Mouse (Mus musculus) liver, embryonic 11.5 days (tissue): ENCODE data around the gene 9130213A22Rik. TPM values are rescaled to one million over a fixed set of nuclear protein-coding genes. Genes with fewer than 3 reads are reported as not detected.
A peak's percentile ranks its signal among the peaks of the same experiment; 100 is the strongest.

ENCODE experiments used
- ATAC-seq: fragments of 200-750 bp; cut with Nextera tagmentation; replicated peaks from 2 replicates; pipeline ENCODE4 v1.8.0; 2017; ENCODE audit warnings: moderate number of reproducible peaks, mild to moderate bottlenecking, moderate TSS enrichment, moderate library complexity; ENCODE audit not compliant: low FRiP score
- DNase-seq: peaks from one replicate; pipeline ENCODE4 v3.0.0-alpha.2; 2017; ENCODE audit warnings: low spot score
- H3K27ac ChIP-seq: fragments of 300-500 bp; sonication (generic); 2 replicates; pipeline ENCODE4 v1.5.1; 2014; ENCODE audit warnings: mild to moderate bottlenecking, low read depth, low read length, control low read depth
- H3K27me3 ChIP-seq: fragments of 300-500 bp; sonication (generic); replicated peaks from 2 replicates; pipeline ENCODE4 v1.6.1; 2014; ENCODE audit warnings: low read length, mixed read lengths; ENCODE audit not compliant: control insufficient read depth, insufficient read depth
- H3K36me3 ChIP-seq: fragments of 300-500 bp; sonication (generic); 2 replicates; pipeline ENCODE4 v1.6.1; 2014; ENCODE audit warnings: mild to moderate bottlenecking, low read length, moderate library complexity, mixed read lengths; ENCODE audit not compliant: control insufficient read depth, insufficient read depth
- H3K4me1 ChIP-seq: fragments of 300-500 bp; sonication (generic); replicated peaks from 2 replicates; pipeline ENCODE4 v1.6.1; 2014; ENCODE audit warnings: low read length, mixed read lengths; ENCODE audit not compliant: control insufficient read depth, insufficient read depth
- H3K4me2 ChIP-seq: fragments of 300-500 bp; sonication (generic); 2 replicates; pipeline ENCODE4 v1.6.1; 2014; ENCODE audit warnings: mild to moderate bottlenecking, control low read depth, moderate library complexity
- H3K4me3 ChIP-seq: fragments of 300-500 bp; sonication (generic); 2 replicates; pipeline ENCODE4 v1.5.1; 2014; ENCODE audit warnings: low read depth, low read length, control low read depth
- H3K9ac ChIP-seq: fragments of 300-500 bp; sonication (generic); 2 replicates; pipeline ENCODE4 v1.6.1; 2014; ENCODE audit warnings: low read depth, low read length, control low read depth
- H3K9me3 ChIP-seq: fragments of 300-500 bp; sonication (generic); 2 replicates; pipeline ENCODE4 v1.6.1; 2016; ENCODE audit warnings: low read length, inconsistent platforms, mixed read lengths; ENCODE audit not compliant: control insufficient read depth
- WGBS: fragments of 180-500 bp; shearing (Covaris S2); extraction: QIAGEN DNeasy Blood & Tissue Kit; methylation state at CpG from one replicate; pipeline ENCODE4 v1.1.7; 2014; 5-methylcytosine and 5-hydroxymethylcytosine counted together
- polyA plus RNA-seq: library from polyadenylated mRNA; unstranded; fragments of >200 nt; fragmentation: Nextera tagmentation; extraction: Ambion mirVana; gene quantifications from 2 replicates; pipeline ENCODE4 v1.2.1, GENCODE M21; 2014

The 9130213A22Rik gene
- polyA plus RNA-seq, 1 experiment from 2014 or later = 0.10 TPM

DNA sequence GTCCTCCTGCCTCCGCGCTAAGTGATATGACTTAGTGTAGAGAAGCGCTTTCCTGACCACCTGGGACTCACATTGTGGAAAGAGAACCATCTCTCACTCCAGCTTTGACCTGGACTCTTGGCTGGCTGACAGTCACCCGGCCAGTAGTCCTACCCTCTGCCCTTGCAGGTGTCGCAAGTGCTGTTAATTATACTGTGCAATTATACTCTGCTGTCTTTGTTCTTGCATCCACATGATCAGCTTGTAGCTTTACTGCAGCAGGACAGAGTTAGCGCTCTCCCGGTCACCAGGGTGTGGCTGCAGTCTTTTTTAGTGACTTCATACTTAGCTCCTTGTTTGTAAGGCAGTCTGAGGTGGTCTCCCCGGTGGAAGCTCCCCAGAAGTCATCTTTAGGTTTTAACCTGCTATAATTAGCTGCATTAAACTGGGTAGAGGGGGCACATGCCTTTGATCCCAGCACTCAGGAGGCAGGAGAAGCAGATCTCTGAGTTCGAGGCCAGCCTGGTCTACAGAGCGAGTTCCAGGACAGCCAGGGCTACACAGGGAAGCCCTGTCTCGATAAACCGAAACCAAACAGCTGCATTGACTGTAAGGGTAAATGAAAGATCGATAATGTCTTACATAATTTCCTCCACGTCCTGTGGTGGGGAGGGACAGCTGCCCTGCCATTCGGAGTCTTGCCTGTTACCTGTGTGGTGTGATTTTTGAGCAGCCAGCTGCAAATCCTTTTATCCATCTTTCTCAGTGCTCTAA lies 42.1 kb downstream of the 9130213A22Rik start:
- H3K27ac ChIP-seq = no peak overlapping the region
- 82% methylated on average over 15 of the region's 15 CpGs for WGBS
- ATAC-seq = no peak
- no peaks in the 10 kb centered on the region for H3K36me3 ChIP-seq
- no peaks in the 10 kb centered on the region for H3K27me3 ChIP-seq
- H3K9me3 ChIP-seq = no peaks in the 10 kb centered on the region
- no peaks in the 10 kb centered on the region for H3K4me1 ChIP-seq
- no peak overlapping the region for H3K4me2 ChIP-seq
- H3K9ac ChIP-seq = no peak overlapping the region
- H3K4me3 ChIP-seq = no peak overlapping the region
- no peak for DNase-seq

DNA sequence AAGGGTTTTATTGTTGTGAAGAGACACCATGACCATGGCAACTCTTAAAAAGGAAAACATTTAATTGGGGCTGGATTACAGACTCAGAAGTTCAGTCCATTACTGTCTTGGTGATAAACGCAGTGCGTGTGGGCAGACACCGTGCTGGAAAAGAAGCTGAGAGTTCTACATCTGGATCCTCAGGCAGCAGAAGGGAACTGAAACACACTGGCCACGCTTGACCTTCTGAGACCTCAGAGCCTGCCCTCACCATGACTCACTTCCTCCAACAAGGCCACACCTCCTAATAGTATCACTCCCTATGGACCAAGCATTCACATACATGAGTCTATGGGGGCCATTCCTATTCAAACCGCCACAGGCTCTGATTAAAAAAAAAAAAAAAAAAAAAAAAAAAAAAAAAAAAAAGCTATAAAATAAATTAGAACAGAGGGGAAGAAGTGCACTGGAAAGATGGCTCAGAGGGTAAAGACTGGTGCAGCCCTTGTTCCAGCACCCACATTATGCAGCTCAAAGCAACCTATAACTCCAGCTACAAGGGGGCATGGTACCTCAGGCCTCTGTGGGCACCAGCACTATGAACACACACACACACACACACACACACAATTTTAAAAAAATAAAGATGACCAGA lies 43.5 kb downstream of the 9130213A22Rik start:
- 67% methylated on average over 5 of the region's 5 CpGs for WGBS
- no peaks in the 10 kb centered on the region for H3K27me3 ChIP-seq
- H3K4me3 ChIP-seq = no peak overlapping the region
- no peak overlapping the region for H3K4me2 ChIP-seq
- no peaks in the 10 kb centered on the region for H3K9me3 ChIP-seq
- DNase-seq = no peak
- no peak overlapping the region for H3K27ac ChIP-seq
- peaks cover 6% of the 10 kb centered on the region for H3K4me1 ChIP-seq
- no peak overlapping the region for H3K9ac ChIP-seq
- no peaks in the 10 kb centered on the region for H3K36me3 ChIP-seq
- no peak for ATAC-seq

DNA sequence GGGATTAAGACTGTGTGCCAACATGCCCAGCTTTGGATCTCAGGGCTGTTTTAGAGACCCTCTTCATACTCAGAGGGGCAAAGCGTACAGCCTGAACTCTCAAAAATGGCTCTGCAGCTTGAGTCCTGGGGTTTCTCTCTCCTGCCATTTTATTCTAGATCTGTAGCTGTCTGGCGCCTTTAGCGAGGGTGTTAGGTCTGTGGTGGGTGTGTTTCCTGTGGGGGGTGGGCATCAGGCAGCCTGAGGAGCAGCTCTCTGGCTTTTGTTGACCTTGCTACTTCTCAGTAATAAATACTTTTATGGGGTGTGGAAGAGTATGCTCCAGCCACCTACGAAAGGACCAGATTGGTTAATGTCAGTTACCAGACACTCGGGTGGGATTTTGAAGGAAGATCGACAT lies 44.3 kb downstream of the 9130213A22Rik start:
- Histone ChIP-seq H3K4me1 (peaks cover 7% of the 10 kb centered on the region), H3K9me3 (no peaks in the 10 kb centered on the region), H3K27me3 (no peaks in the 10 kb centered on the region), H3K4me2 (no peak overlapping the region), H3K4me3 (0 out of 2 replicates have a peak overlapping the region, but pooled peaks have one; percentile 5), H3K9ac (no peak overlapping the region), H3K36me3 (no peaks in the 10 kb centered on the region), H3K27ac (no peak overlapping the region)
- WGBS = 72% methylated on average over 6 of the region's 6 CpGs
- no peak for ATAC-seq
- DNase-seq = no peak

DNA sequence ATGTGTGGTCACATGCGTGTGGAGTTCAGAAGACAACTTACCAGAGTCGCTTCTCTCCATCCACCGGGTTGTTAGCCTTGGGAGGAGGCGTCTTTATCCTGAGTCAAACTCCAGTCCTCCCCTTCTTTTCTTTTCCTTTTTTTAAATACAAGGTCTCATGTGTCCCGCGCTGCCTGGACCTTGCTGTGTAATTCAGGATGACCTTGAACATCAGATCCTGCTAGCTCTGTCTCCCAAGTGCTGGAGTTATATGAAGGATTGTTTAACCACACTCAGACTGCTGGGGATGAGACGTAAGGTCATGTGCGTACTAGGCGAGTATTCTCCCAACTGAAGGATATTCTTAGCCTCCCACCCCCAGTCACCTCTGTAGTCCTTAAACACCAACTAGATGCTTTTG lies 45.1 kb downstream of the 9130213A22Rik start:
- Histone ChIP-seq H3K4me1 (peaks cover 12% of the 10 kb centered on the region), H3K27me3 (no peaks in the 10 kb centered on the region), H3K9ac (no peak overlapping the region), H3K36me3 (no peaks in the 10 kb centered on the region), H3K4me3 (no peak overlapping the region), H3K9me3 (no peaks in the 10 kb centered on the region), H3K4me2 (no peak overlapping the region), H3K27ac (no peak overlapping the region)
- no peak for DNase-seq
- no peak for ATAC-seq
- 80% methylated on average over 9 of the region's 9 CpGs for WGBS

DNA sequence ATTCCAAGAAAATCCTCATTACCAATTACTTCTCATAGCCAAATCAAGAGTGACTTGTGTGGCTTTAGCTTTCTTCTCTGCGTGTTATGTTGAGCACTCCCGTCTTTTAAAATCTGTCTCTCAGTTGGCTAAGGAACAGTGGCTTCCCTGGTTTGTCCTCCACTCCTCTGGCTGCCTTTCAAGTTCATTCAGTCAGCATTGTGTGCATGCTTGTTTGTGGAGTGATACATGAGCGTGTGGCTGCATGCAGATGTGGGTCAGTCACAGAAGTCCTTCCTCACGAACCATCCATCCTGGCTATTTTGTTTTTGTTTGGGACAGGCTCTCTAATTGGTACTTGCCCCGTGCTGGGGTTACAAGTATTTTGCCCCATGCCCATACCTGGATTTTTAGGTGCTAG lies 45.8 kb downstream of the 9130213A22Rik start:
- DNase-seq (no peak), ATAC-seq (no peak)
- peaks cover 16% of the 10 kb centered on the region for H3K4me1 ChIP-seq
- no peak overlapping the region for H3K4me3 ChIP-seq
- WGBS = 81% methylated on average over 5 of the region's 5 CpGs
- no peaks in the 10 kb centered on the region for H3K9me3 ChIP-seq
- no peak overlapping the region for H3K4me2 ChIP-seq
- no peak overlapping the region for H3K9ac ChIP-seq
- no peak overlapping the region for H3K27ac ChIP-seq
- H3K27me3 ChIP-seq = no peaks in the 10 kb centered on the region
- no peaks in the 10 kb centered on the region for H3K36me3 ChIP-seq

DNA sequence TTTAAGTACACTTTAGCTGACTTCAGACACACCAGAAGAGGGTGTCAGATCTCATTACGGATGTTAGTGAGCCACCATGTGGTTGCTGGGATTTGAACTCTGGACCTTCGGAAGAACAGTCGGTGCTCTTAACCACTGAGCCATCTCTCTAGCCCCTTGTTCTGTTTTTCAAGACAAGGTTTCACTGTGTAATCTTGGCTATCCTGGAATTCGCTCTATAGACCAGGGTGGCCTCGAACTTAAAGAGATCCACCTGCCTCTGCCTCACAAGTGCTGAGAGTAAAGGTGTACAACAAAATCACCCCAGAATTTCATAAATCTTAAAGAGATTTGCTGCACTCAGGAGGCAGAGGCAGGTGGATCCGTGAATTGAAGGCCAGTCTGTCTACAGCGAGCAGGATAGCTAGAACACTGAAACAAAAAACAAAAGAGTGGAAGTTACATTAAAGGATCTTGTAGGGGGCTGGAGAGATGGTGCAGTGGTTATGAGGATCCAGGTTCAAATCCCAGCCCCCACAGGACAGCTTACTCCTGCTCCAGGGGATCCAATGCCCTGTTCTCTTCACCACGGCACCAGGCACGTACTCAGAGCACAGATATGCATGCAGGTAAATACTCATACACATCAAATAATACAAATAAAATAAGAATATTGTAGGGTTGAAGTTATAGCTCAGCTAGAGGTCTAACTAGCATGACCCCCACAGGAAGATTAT lies 46.5 kb downstream of the 9130213A22Rik start:
- 39% methylated on average over 8 of the region's 9 CpGs for WGBS
- H3K4me1 ChIP-seq = peaks cover 22% of the 10 kb centered on the region

DNA sequence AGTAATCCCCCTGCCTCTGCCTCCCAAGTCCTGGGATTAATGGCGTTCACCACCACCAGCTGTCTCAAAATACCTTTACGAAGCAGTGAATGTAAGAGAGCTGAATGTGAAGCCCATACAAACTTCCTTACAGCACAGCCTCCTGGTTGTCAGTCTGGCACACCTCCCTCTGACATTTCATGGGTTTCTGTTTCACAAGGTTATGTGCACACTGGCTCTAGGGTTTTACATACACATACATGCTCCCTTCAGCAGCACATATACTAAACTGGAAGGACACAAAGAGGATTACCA lies 47.7 kb downstream of the 9130213A22Rik start:
- 37% methylated on average over 2 of the region's 2 CpGs for WGBS
- Histone ChIP-seq H3K9me3 (no peaks in the 10 kb centered on the region), H3K36me3 (no peaks in the 10 kb centered on the region), H3K9ac (no peak overlapping the region), H3K27me3 (no peaks in the 10 kb centered on the region), H3K4me1 (peaks cover 22% of the 10 kb centered on the region), H3K4me2 (no peak overlapping the region), H3K4me3 (no peak overlapping the region), H3K27ac (peak overlapping the region; percentile 95; the same call in 1 of the 2 replicates)
- ATAC-seq (no peak), DNase-seq (no peak)

More for the DNA sequence above, 46.5 kb downstream of the 9130213A22Rik start:
- no peak for ATAC-seq
- Histone ChIP-seq H3K27ac (no peak overlapping the region), H3K4me3 (no peak overlapping the region), H3K9ac (no peak overlapping the region), H3K27me3 (no peaks in the 10 kb centered on the region), H3K36me3 (no peaks in the 10 kb centered on the region), H3K9me3 (no peaks in the 10 kb centered on the region), H3K4me2 (peak overlapping the region; percentile 21; the same call in 1 of the 2 replicates)
- DNase-seq = no peak

DNA sequence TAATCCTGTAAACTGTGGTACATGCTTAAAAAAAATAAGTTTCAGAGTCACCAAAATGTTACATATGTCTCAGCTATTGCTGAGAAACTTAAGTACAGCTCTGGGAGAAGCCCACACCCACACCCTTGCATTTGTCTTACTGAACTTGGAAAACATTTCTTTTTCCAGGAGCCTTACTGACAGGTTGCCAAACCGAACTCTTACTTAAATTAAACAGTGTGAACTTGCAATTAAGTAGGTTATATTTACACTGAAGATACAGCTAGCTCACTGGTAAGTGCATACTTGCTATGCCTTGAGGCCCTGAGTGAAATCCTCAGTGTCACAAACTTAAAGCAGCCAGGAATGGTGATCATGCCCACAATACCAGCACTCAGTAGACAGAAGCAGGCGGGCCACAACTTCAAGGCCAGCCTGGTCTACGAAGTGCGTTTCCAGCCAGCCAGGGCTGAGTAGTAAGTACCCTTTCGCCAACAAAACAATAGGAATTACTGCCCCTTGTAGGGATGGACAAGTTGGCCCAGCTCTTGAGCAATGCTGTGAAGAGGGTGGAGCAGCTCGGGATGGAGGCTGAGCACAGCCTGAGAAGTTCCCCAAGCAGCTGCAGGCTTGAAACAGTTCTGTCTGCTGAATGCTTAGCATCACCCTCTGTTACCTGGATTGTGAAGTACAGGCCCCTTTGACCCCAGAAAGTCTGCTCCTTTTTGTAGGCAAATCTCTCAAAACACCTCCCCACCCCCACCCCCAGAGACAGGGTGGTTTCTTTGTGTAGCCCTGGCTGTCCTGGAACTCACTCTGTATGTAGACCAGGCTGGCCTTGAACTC lies 48.2 kb downstream of the 9130213A22Rik start:
- WGBS = 40% methylated on average over 6 of the region's 6 CpGs

More for the DNA sequence above, 48.2 kb downstream of the 9130213A22Rik start:
- Histone ChIP-seq H3K27me3 (no peaks in the 10 kb centered on the region), H3K36me3 (no peaks in the 10 kb centered on the region), H3K9ac (no peak overlapping the region; the same call in 1 of the 2 replicates), H3K4me2 (peak overlapping the region; percentile 27; the same call in 1 of the 2 replicates), H3K4me3 (no peak overlapping the region), H3K9me3 (no peaks in the 10 kb centered on the region), H3K27ac (peak overlapping the region; percentile 95), H3K4me1 (peaks cover 24% of the 10 kb centered on the region)
- no peak for DNase-seq
- no peak for ATAC-seq
